Mouse (Mus musculus) heart, embryonic 13.5 days (tissue): ENCODE results near the gene Kiss1r. TPM values are rescaled to one million over a fixed set of nuclear protein-coding genes. Genes with fewer than 3 reads are reported as not detected.

Experiments
- polyA plus RNA-seq: library from polyadenylated mRNA; unstranded; fragments of >200 nt; fragmentation: Nextera tagmentation; extraction: Ambion mirVana; gene quantifications from 2 replicates; pipeline ENCODE4 v1.2.1, GENCODE M21; 2015

Gene Kiss1r
- polyA plus RNA-seq, 1 experiment from 2014 or later, result 0.67 TPM

Other genes starting within 250 kb of the Kiss1r start
- gene Tpgs1, start 247.6 kb upstream of the Kiss1r start, polyA plus RNA-seq, result 41.4 and 43.1 TPM in 2 replicates
- gene Cdc34, start 234.8 kb upstream of the Kiss1r start, polyA plus RNA-seq, result 122 and 136 TPM in 2 replicates
- 0.67 and 1.0 TPM in 2 replicates for gene Gzmm, start 228.0 kb upstream of the Kiss1r start, polyA plus RNA-seq
- 1,093 and 1,212 TPM in 2 replicates for gene Bsg, start 212.5 kb upstream of the Kiss1r start, polyA plus RNA-seq
- gene Hcn2, start 200.3 kb upstream of the Kiss1r start, polyA plus RNA-seq, result 0.06 and 0.09 TPM in 2 replicates
- 30.2 and 30.9 TPM in 2 replicates for gene Polrmt, start 170.4 kb upstream of the Kiss1r start, polyA plus RNA-seq
- 0.17 TPM in 1 of 2 replicates, not detected in the other for gene Fgf22, start 161.9 kb upstream of the Kiss1r start, polyA plus RNA-seq
- 61.4 and 66.3 TPM in 2 replicates for gene Rnf126, start 150.0 kb upstream of the Kiss1r start, polyA plus RNA-seq
- gene Fstl3, start 139.7 kb upstream of the Kiss1r start, polyA plus RNA-seq, result 23.8 and 27.3 TPM in 2 replicates
- 0.51 TPM in 1 of 2 replicates, not detected in the other for gene Prss57, start 126.0 kb upstream of the Kiss1r start, polyA plus RNA-seq
- gene Palm, start 123.4 kb upstream of the Kiss1r start, polyA plus RNA-seq, result 67.1 and 69.3 TPM in 2 replicates
- 1.2 and 1.4 TPM in 2 replicates for gene Misp, start 96.0 kb upstream of the Kiss1r start, polyA plus RNA-seq
- 122 and 141 TPM in 2 replicates for gene Ptbp1, start 62.5 kb upstream of the Kiss1r start, polyA plus RNA-seq
- 2.5 and 2.6 TPM in 2 replicates for gene Prtn3, start 42.5 kb upstream of the Kiss1r start, polyA plus RNA-seq
- 15.8 and 16.4 TPM in 2 replicates for gene Plppr3, start 42.3 kb upstream of the Kiss1r start, polyA plus RNA-seq
- gene Elane, start 30.7 kb upstream of the Kiss1r start, polyA plus RNA-seq, result 0.25 and 0.96 TPM in 2 replicates
- gene Cfd, start 26.1 kb upstream of the Kiss1r start, polyA plus RNA-seq, result not detected in 2 replicates
- 41.8 and 42.1 TPM in 2 replicates for gene Med16, start 8.0 kb upstream of the Kiss1r start, polyA plus RNA-seq
- gene Gm26602, start 6.1 kb upstream of the Kiss1r start, polyA plus RNA-seq, result 1.7 TPM in 1 of 2 replicates, not detected in the other
- 95.6 and 100 TPM in 2 replicates for gene R3hdm4, start 4.2 kb downstream of the Kiss1r start, polyA plus RNA-seq
- 3.4 and 4.2 TPM in 2 replicates for gene Arid3a, start 10.1 kb downstream of the Kiss1r start, polyA plus RNA-seq
- gene Wdr18, start 43.2 kb downstream of the Kiss1r start, polyA plus RNA-seq, result 72.4 and 80.9 TPM in 2 replicates
- gene Grin3b, start 53.7 kb downstream of the Kiss1r start, polyA plus RNA-seq, result 0.09 and 0.11 TPM in 2 replicates
- gene Tmem259, start 67.4 kb downstream of the Kiss1r start, polyA plus RNA-seq, result 10.6 and 12.8 TPM in 2 replicates
- 264 and 271 TPM in 2 replicates for gene Cnn2, start 71.6 kb downstream of the Kiss1r start, polyA plus RNA-seq
- 2.2 and 2.6 TPM in 2 replicates for gene Abca7, start 79.5 kb downstream of the Kiss1r start, polyA plus RNA-seq
- gene Arhgap45, start 99.7 kb downstream of the Kiss1r start, polyA plus RNA-seq, result 5.5 and 6.5 TPM in 2 replicates
- gene Polr2e, start 122.8 kb downstream of the Kiss1r start, polyA plus RNA-seq, result 149 and 154 TPM in 2 replicates
- gene Gpx4, start 130.2 kb downstream of the Kiss1r start, polyA plus RNA-seq, result 691 and 741 TPM in 2 replicates
- 9.1 and 10.1 TPM in 2 replicates for gene Sbno2, start 188.6 kb downstream of the Kiss1r start, polyA plus RNA-seq
- gene Stk11, start 198.8 kb downstream of the Kiss1r start, polyA plus RNA-seq, result 12.0 and 13.0 TPM in 2 replicates
- 808 and 893 TPM in 2 replicates for gene Atp5d, start 221.7 kb downstream of the Kiss1r start, polyA plus RNA-seq
- 1.6 and 2.5 TPM in 2 replicates for gene Cbarp, start 223.9 kb downstream of the Kiss1r start, polyA plus RNA-seq
- gene Midn, start 231.3 kb downstream of the Kiss1r start, polyA plus RNA-seq, result 15.6 and 15.7 TPM in 2 replicates
- gene Cirbp, start 249.0 kb downstream of the Kiss1r start, polyA plus RNA-seq, result 87.9 and 96.4 TPM in 2 replicates